Mouse (Mus musculus): Measurements from ENCODE around the gene Dnajb3. TPM values are rescaled to one million over a fixed set of nuclear protein-coding genes. Genes with fewer than 3 reads are reported as not detected.

Gene Dnajb3
- polyA plus RNA-seq, 1 experiment from 2014 or later: 10.7 TPM

DNA sequence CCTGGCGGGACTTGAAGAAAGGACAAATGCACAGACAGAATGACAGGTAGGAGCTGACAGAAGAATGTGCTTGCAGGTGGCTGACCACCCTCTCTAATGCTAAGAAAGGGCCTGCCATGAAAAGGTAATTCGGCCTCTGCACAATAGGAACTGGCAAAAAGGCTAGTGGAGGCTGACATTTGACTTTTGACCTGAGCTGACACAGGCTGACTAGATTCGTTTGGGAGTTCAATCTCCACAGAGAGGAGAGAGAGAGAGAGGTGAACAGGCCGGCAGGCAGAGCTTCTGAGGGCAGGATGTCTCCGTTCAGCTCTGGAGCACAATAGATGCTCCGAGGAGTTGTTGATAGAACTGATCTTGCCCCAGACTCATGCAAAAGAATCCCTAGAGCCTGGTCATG is 40.8 kb upstream of the Dnajb3 start:
- ATAC-seq (ENCODE audit: insufficient number of reproducible peaks, low FRiP score, low TSS enrichment, low read depth) (no peak), DNase-seq (ENCODE audit: low spot score) (no peak)
- WGBS: 52% methylated on average over 6 of the region's 6 CpGs
- no peak overlapping the region for H3K27ac ChIP-seq (replicated peaks; ENCODE audit: low read depth, low read length)
- H3K4me2 ChIP-seq (ENCODE audit: low read depth, severe bottlenecking): no peak overlapping the region
- H3K27me3 ChIP-seq (ENCODE audit: control insufficient read depth, insufficient read depth, low read length): no peaks in the 10 kb centered on the region
- no peak overlapping the region for H3K9ac ChIP-seq (ENCODE audit: low read length)
- no peaks in the 10 kb centered on the region for H3K4me1 ChIP-seq (ENCODE audit: control insufficient read depth, insufficient read depth, low read length)
- peaks cover 95% of the 10 kb centered on the region for H3K9me3 ChIP-seq (ENCODE audit: control insufficient read depth, low read length)
- H3K36me3 ChIP-seq (ENCODE audit: control insufficient read depth, insufficient read depth, low read length): no peaks in the 10 kb centered on the region
- no peak overlapping the region for H3K4me3 ChIP-seq (ENCODE audit: low read depth, low read length)

DNA sequence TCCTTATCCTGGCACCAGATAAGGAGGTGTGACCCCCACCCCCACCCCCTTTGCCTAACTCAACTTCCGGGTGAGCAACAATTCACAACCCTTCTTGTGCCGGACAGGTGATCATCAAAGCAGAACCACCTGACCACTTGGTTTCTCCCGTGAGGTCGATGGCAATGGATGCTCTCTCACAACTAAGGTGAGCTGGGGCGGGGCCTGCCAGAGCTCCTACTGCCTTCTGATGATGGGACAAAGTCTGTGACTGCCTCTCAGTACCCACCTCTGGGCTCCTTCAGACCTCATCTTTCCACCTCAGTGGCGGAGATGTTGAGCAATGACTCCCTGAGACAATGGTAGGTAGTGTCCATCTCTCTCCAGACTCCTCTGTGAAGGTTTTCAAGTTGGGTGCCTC is 40.3 kb upstream of the Dnajb3 start:
- H3K4me3 ChIP-seq (ENCODE audit: low read depth, low read length): no peak overlapping the region
- H3K9me3 ChIP-seq (ENCODE audit: control insufficient read depth, low read length): peaks cover 95% of the 10 kb centered on the region
- WGBS: 78% methylated on average over 6 of the region's 6 CpGs
- H3K27ac ChIP-seq (replicated peaks; ENCODE audit: low read depth, low read length): no peak overlapping the region
- no peak for DNase-seq (ENCODE audit: low spot score)
- H3K4me1 ChIP-seq (ENCODE audit: control insufficient read depth, insufficient read depth, low read length): no peaks in the 10 kb centered on the region
- no peak overlapping the region for H3K4me2 ChIP-seq (ENCODE audit: low read depth, severe bottlenecking)
- H3K9ac ChIP-seq (ENCODE audit: low read length): no peak overlapping the region
- no peaks in the 10 kb centered on the region for H3K27me3 ChIP-seq (ENCODE audit: control insufficient read depth, insufficient read depth, low read length)
- H3K36me3 ChIP-seq (ENCODE audit: control insufficient read depth, insufficient read depth, low read length): no peaks in the 10 kb centered on the region
- ATAC-seq (ENCODE audit: insufficient number of reproducible peaks, low FRiP score, low TSS enrichment, low read depth): no peak

DNA sequence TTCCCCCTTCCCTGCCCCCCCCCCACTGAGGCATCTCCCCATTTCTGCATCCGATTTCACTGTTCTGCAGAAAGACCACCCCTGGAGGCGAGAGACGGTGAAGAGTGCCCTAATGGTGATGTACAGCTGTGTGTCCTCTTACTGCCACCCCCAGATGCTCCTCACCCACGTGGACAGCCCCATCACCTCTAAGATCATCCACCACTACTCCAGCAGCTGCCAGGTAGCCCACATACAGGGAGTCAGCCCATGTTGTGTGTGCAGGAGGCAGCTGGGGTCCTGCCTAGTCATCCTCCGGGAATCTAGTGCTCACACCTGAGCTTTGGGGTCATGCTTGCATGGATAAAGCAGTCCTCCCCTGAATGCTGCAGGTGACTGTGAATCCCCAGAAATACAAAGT is 38.3 kb upstream of the Dnajb3 start:
- H3K27ac ChIP-seq (replicated peaks; ENCODE audit: low read depth, low read length): no peak overlapping the region
- 67% methylated on average over 5 of the region's 5 CpGs for WGBS
- no peaks in the 10 kb centered on the region for H3K27me3 ChIP-seq (ENCODE audit: control insufficient read depth, insufficient read depth, low read length)
- no peaks in the 10 kb centered on the region for H3K4me1 ChIP-seq (ENCODE audit: control insufficient read depth, insufficient read depth, low read length)
- no peak for ATAC-seq (ENCODE audit: insufficient number of reproducible peaks, low FRiP score, low TSS enrichment, low read depth)
- no peak overlapping the region for H3K4me2 ChIP-seq (ENCODE audit: low read depth, severe bottlenecking)
- H3K36me3 ChIP-seq (ENCODE audit: control insufficient read depth, insufficient read depth, low read length): no peaks in the 10 kb centered on the region
- no peak overlapping the region for H3K9ac ChIP-seq (ENCODE audit: low read length)
- no peak for DNase-seq (ENCODE audit: low spot score)
- H3K9me3 ChIP-seq (ENCODE audit: control insufficient read depth, low read length): peaks cover 95% of the 10 kb centered on the region
- no peak overlapping the region for H3K4me3 ChIP-seq (ENCODE audit: low read depth, low read length)

DNA sequence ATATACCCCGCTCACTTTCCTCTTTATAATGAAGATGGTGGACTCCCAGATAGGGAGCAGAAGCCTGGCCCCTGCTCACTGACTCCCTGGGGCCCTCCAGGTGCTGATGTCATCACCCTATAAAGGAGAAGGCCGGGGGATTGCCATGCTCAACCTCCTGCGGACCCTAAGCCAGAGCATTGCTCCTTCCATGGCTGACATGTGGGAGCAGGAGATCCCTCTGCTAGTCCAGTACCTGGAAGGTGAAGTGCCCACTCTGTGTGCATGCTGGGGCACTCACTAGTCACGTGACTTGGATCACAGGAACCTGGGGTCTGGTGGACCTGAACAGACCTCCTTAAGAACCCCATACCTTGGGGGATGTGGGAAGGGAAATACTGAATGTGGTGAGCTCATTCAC is 35.0 kb upstream of the Dnajb3 start:
- H3K4me1 ChIP-seq (ENCODE audit: control insufficient read depth, insufficient read depth, low read length): no peaks in the 10 kb centered on the region
- ATAC-seq (ENCODE audit: insufficient number of reproducible peaks, low FRiP score, low TSS enrichment, low read depth) (no peak), DNase-seq (ENCODE audit: low spot score) (no peak)
- H3K27ac ChIP-seq (replicated peaks; ENCODE audit: low read depth, low read length): no peak overlapping the region
- H3K9me3 ChIP-seq (ENCODE audit: control insufficient read depth, low read length): peaks cover 92% of the 10 kb centered on the region
- no peak overlapping the region for H3K9ac ChIP-seq (ENCODE audit: low read length)
- 75% methylated on average over 4 of the region's 4 CpGs for WGBS
- H3K27me3 ChIP-seq (ENCODE audit: control insufficient read depth, insufficient read depth, low read length): no peaks in the 10 kb centered on the region
- H3K4me3 ChIP-seq (ENCODE audit: low read depth, low read length): no peak overlapping the region
- H3K36me3 ChIP-seq (ENCODE audit: control insufficient read depth, insufficient read depth, low read length): no peaks in the 10 kb centered on the region
- H3K4me2 ChIP-seq (ENCODE audit: low read depth, severe bottlenecking): no peak overlapping the region

DNA sequence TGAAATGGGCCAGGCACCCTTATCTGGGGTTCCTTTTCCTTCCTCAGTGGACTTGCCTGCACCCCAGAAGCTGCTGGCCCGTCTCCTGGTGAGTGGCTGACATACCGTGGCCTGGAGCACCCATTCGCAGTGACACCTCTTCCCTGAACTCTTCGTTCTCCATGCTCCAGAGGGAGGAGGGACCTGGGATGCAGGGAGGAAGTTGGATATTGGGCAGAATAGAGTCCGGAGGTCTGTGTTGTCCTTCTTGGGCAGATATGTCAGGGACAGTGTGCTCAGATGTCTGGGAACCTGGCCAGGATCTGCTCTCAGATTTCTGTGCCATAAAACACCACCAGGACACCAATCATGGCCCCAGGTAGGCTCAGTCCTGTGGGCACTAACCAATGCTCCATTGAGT is 34.5 kb upstream of the Dnajb3 start:
- Histone ChIP-seq H3K4me3 (ENCODE audit: low read depth, low read length) (no peak overlapping the region), H3K4me2 (ENCODE audit: low read depth, severe bottlenecking) (no peak overlapping the region), H3K4me1 (ENCODE audit: control insufficient read depth, insufficient read depth, low read length) (no peaks in the 10 kb centered on the region), H3K27ac (replicated peaks; ENCODE audit: low read depth, low read length) (no peak overlapping the region), H3K9me3 (ENCODE audit: control insufficient read depth, low read length) (peaks cover 92% of the 10 kb centered on the region), H3K27me3 (ENCODE audit: control insufficient read depth, insufficient read depth, low read length) (no peaks in the 10 kb centered on the region), H3K9ac (ENCODE audit: low read length) (no peak overlapping the region), H3K36me3 (ENCODE audit: control insufficient read depth, insufficient read depth, low read length) (no peaks in the 10 kb centered on the region)
- ATAC-seq (ENCODE audit: insufficient number of reproducible peaks, low FRiP score, low TSS enrichment, low read depth) (no peak), DNase-seq (ENCODE audit: low spot score) (no peak)
- 74% methylated on average over 5 of the region's 5 CpGs for WGBS

DNA sequence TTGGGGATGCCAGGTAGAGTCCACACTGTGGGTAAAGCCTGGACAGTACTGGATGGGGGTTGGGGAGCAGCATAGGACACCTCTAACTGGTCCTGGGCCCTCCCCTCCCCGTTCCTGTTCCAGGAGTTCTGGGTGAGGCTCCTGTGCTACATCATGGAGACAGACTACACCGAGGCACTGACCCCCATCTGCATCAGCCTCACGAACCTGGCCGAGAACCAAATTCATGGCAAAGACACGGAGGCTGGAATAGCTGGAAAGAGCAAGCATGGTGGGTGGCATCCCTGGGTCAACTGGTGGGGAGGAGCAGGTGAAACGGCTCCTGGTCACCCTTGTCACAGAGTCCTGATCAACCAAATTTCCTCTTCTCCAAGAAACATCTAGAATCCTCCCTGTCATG is 33.2 kb upstream of the Dnajb3 start:
- ATAC-seq (ENCODE audit: insufficient number of reproducible peaks, low FRiP score, low TSS enrichment, low read depth) (no peak), DNase-seq (ENCODE audit: low spot score) (no peak)
- 81% methylated on average over 6 of the region's 6 CpGs for WGBS
- Histone ChIP-seq H3K4me3 (ENCODE audit: low read depth, low read length) (no peak overlapping the region), H3K4me2 (ENCODE audit: low read depth, severe bottlenecking) (no peak overlapping the region), H3K27me3 (ENCODE audit: control insufficient read depth, insufficient read depth, low read length) (no peaks in the 10 kb centered on the region), H3K27ac (replicated peaks; ENCODE audit: low read depth, low read length) (no peak overlapping the region), H3K36me3 (ENCODE audit: control insufficient read depth, insufficient read depth, low read length) (no peaks in the 10 kb centered on the region), H3K9ac (ENCODE audit: low read length) (no peak overlapping the region), H3K4me1 (ENCODE audit: control insufficient read depth, insufficient read depth, low read length) (no peaks in the 10 kb centered on the region), H3K9me3 (ENCODE audit: control insufficient read depth, low read length) (peaks cover 92% of the 10 kb centered on the region)

DNA sequence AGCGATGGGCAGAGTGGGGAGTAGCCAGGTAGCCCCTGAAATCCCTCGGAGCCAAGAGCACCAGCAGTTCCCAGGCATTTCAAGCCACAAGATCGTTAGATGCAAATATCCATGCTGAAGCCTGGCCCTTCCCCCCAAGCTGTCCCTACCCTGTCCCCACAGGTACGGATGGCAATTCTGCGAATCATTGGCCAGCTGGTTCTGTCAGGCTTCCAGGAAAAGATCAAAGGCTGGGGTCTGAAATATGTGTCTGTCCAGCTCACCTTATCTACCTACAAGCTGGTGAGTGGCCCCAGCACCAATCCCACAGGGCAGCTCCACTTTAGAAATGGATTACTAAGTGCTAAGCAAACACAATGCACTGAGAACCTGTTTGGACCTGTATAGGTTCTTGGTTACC is 31.7 kb upstream of the Dnajb3 start:
- Histone ChIP-seq H3K9ac (ENCODE audit: low read length) (no peak overlapping the region), H3K4me1 (ENCODE audit: control insufficient read depth, insufficient read depth, low read length) (no peaks in the 10 kb centered on the region), H3K4me2 (ENCODE audit: low read depth, severe bottlenecking) (no peak overlapping the region), H3K9me3 (ENCODE audit: control insufficient read depth, low read length) (peaks cover 93% of the 10 kb centered on the region), H3K4me3 (ENCODE audit: low read depth, low read length) (no peak overlapping the region), H3K27ac (replicated peaks; ENCODE audit: low read depth, low read length) (no peak overlapping the region), H3K27me3 (ENCODE audit: control insufficient read depth, insufficient read depth, low read length) (no peaks in the 10 kb centered on the region), H3K36me3 (ENCODE audit: control insufficient read depth, insufficient read depth, low read length) (no peaks in the 10 kb centered on the region)
- no peak for DNase-seq (ENCODE audit: low spot score)
- ATAC-seq (ENCODE audit: insufficient number of reproducible peaks, low FRiP score, low TSS enrichment, low read depth): no peak
- 77% methylated on average over 5 of the region's 5 CpGs for WGBS

DNA sequence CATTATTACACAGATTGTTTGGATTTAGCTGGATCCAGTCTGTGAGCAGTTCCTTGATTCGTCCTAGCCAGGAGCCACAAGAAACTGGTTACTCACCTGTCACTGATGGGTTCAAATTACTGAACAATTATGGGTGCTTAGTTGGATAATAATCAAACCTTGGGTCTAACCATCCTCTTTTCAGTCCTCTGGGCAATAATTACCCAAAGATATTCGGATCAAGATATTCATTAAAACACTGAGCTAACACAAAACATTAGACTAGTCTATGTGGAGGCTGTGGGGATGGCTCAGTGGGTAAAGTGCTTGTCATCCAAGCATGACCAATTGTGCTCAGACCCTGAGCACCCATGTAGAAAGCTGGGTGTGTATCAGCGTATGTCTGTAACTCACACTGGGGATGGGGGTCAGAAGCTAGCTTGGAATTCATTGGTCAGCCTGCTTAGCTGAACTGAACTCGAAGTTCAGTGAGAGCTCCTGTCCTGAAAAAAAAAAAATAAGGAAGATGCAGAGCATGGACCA is 30.4 kb upstream of the Dnajb3 start:
- 72% methylated on average over 4 of the region's 4 CpGs for WGBS
- peaks cover 97% of the 10 kb centered on the region for H3K9me3 ChIP-seq (ENCODE audit: control insufficient read depth, low read length)
- DNase-seq (ENCODE audit: low spot score) (no peak), ATAC-seq (ENCODE audit: insufficient number of reproducible peaks, low FRiP score, low TSS enrichment, low read depth) (no peak)
- no peak overlapping the region for H3K4me3 ChIP-seq (ENCODE audit: low read depth, low read length)
- H3K36me3 ChIP-seq (ENCODE audit: control insufficient read depth, insufficient read depth, low read length): no peaks in the 10 kb centered on the region; the same call in 1 of the 2 replicates
- no peaks in the 10 kb centered on the region for H3K27me3 ChIP-seq (ENCODE audit: control insufficient read depth, insufficient read depth, low read length)
- no peak overlapping the region for H3K9ac ChIP-seq (ENCODE audit: low read length)
- H3K4me2 ChIP-seq (ENCODE audit: low read depth, severe bottlenecking): no peak overlapping the region
- H3K4me1 ChIP-seq (ENCODE audit: control insufficient read depth, insufficient read depth, low read length): no peaks in the 10 kb centered on the region
- no peak overlapping the region for H3K27ac ChIP-seq (replicated peaks; ENCODE audit: low read depth, low read length)
